Mouse (Mus musculus): Measurements from ENCODE around the gene Ift43. TPM values are rescaled to one million over a fixed set of nuclear protein-coding genes. Genes with fewer than 3 reads are reported as not detected.
A peak's percentile ranks its signal among the peaks of the same experiment; 100 is the strongest.

The Ift43 gene
- polyA plus RNA-seq, 1 experiment from 2014 or later = 116 TPM

DNA sequence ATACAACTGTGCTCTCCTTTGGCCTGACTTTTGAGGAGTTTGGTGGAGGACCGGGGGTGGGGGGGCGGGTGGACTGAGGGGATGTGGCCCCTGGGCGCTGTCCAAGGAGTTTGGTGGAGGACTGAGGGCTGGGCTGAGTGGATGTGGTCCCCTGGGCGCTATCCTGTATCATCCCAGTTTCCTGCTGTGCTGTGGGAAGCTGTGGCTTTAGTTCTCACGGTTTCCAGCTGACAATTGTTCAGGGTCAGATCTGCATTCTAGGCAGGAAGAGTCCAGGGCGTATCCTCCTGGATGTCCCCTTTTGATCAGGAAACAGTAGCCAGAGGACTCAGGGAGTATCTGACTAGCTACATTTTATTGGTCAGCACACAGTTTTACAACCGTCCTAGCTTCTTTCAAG lies 5.7 kb downstream of the Ift43 start:
- Histone ChIP-seq H3K4me3 (ENCODE audit: low read length) (no peak overlapping the region), H3K27me3 (ENCODE audit: control insufficient read depth, insufficient read depth, low read length) (no peaks in the 10 kb centered on the region), H3K4me2 (ENCODE audit: low read depth, low read length) (no peak overlapping the region), H3K27ac (ENCODE audit: low read length) (peak overlapping the region; percentile 74), H3K36me3 (ENCODE audit: control insufficient read depth, insufficient read depth) (peaks cover 7% of the 10 kb centered on the region), H3K4me1 (ENCODE audit: control insufficient read depth, insufficient read depth, low read length) (peaks cover 32% of the 10 kb centered on the region), H3K9me3 (replicated peaks; ENCODE audit: control insufficient read depth, low read length) (no peaks in the 10 kb centered on the region), H3K9ac (ENCODE audit: low read length) (no peak overlapping the region)
- ATAC-seq (replicated peaks; ENCODE audit: extremely low read depth, insufficient read depth, low FRiP score) = peak; percentile 26; the same call in 1 of the 2 replicates
- 69% methylated on average over 7 of the region's 7 CpGs for WGBS

DNA sequence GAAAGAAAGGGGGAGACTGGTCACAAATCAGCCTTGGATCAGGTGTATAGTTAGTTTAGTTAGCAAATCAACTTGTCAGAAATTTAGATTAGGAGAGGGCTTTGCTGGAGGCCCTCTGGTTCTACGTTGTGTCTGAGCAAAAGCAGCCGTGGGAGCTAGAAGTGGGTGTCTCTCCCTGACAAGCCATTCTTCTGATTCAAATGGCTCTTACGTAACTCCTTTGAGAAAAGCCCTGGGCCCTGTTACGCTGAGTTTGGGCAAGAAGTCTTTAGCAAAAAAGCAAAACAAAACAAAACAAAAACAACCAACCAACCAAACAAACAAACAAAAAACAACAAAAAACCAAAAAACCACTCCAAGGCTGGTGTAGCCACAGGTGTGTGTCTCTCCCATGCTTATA lies 8.4 kb downstream of the Ift43 start:
- Histone ChIP-seq H3K9ac (ENCODE audit: low read length) (peak overlapping the region; percentile 66; the same call in 1 of the 2 replicates), H3K27ac (ENCODE audit: low read length) (peak overlapping the region; percentile 86), H3K4me1 (ENCODE audit: control insufficient read depth, insufficient read depth, low read length) (peaks cover 28% of the 10 kb centered on the region), H3K4me2 (ENCODE audit: low read depth, low read length) (no peak overlapping the region), H3K36me3 (ENCODE audit: control insufficient read depth, insufficient read depth) (peaks cover 7% of the 10 kb centered on the region), H3K9me3 (replicated peaks; ENCODE audit: control insufficient read depth, low read length) (no peaks in the 10 kb centered on the region), H3K27me3 (ENCODE audit: control insufficient read depth, insufficient read depth, low read length) (no peaks in the 10 kb centered on the region), H3K4me3 (ENCODE audit: low read length) (no peak overlapping the region)
- WGBS = 57% methylated on average over 4 of the region's 4 CpGs
- ATAC-seq (replicated peaks; ENCODE audit: extremely low read depth, insufficient read depth, low FRiP score) = no peak

GRCm38 (mm10) chr12:86091601-86092132 lies 9.3 kb downstream of the Ift43 start:
- peaks cover 19% of the 10 kb centered on the region for H3K4me1 ChIP-seq (ENCODE audit: control insufficient read depth, insufficient read depth, low read length)
- H3K4me3 ChIP-seq (ENCODE audit: low read length) = peak overlapping the region; percentile 19; the same call in 1 of the 2 replicates
- peak overlapping the region; percentile 86 for H3K27ac ChIP-seq (ENCODE audit: low read length)
- H3K27me3 ChIP-seq (ENCODE audit: control insufficient read depth, insufficient read depth, low read length) = no peaks in the 10 kb centered on the region
- 36% methylated on average over 18 of the region's 18 CpGs for WGBS
- peak overlapping the region; percentile 6; the same call in 1 of the 2 replicates for H3K9ac ChIP-seq (ENCODE audit: low read length)
- ATAC-seq (replicated peaks; ENCODE audit: extremely low read depth, insufficient read depth, low FRiP score) = peak; percentile 43; the same call in 1 of the 2 replicates
- no peaks in the 10 kb centered on the region for H3K9me3 ChIP-seq (replicated peaks; ENCODE audit: control insufficient read depth, low read length)
- peak overlapping the region; percentile 51 for H3K4me2 ChIP-seq (ENCODE audit: low read depth, low read length)
- peaks cover 7% of the 10 kb centered on the region for H3K36me3 ChIP-seq (ENCODE audit: control insufficient read depth, insufficient read depth)

GRCm38 (mm10) chr12:86094075-86094474 lies 11.7 kb downstream of the Ift43 start:
- WGBS = 86% methylated on average over 4 of the region's 4 CpGs
- no peak overlapping the region for H3K9ac ChIP-seq (ENCODE audit: low read length)
- H3K36me3 ChIP-seq (ENCODE audit: control insufficient read depth, insufficient read depth) = peaks cover 3% of the 10 kb centered on the region
- H3K9me3 ChIP-seq (replicated peaks; ENCODE audit: control insufficient read depth, low read length) = no peaks in the 10 kb centered on the region
- H3K27ac ChIP-seq (ENCODE audit: low read length) = no peak overlapping the region
- H3K27me3 ChIP-seq (ENCODE audit: control insufficient read depth, insufficient read depth, low read length) = no peaks in the 10 kb centered on the region
- H3K4me1 ChIP-seq (ENCODE audit: control insufficient read depth, insufficient read depth, low read length) = peaks cover 24% of the 10 kb centered on the region
- ATAC-seq (replicated peaks; ENCODE audit: extremely low read depth, insufficient read depth, low FRiP score) = no peak
- no peak overlapping the region for H3K4me3 ChIP-seq (ENCODE audit: low read length)
- no peak overlapping the region for H3K4me2 ChIP-seq (ENCODE audit: low read depth, low read length)

GRCm38 (mm10) chr12:86095806-86096205 lies 13.5 kb downstream of the Ift43 start:
- no peaks in the 10 kb centered on the region for H3K36me3 ChIP-seq (ENCODE audit: control insufficient read depth, insufficient read depth)
- no peaks in the 10 kb centered on the region for H3K9me3 ChIP-seq (replicated peaks; ENCODE audit: control insufficient read depth, low read length)
- H3K9ac ChIP-seq (ENCODE audit: low read length) = no peak overlapping the region
- 83% methylated on average over 4 of the region's 4 CpGs for WGBS
- H3K27ac ChIP-seq (ENCODE audit: low read length) = no peak overlapping the region
- no peak for ATAC-seq (replicated peaks; ENCODE audit: extremely low read depth, insufficient read depth, low FRiP score)
- H3K27me3 ChIP-seq (ENCODE audit: control insufficient read depth, insufficient read depth, low read length) = no peaks in the 10 kb centered on the region
- no peak overlapping the region for H3K4me2 ChIP-seq (ENCODE audit: low read depth, low read length)
- peaks cover 29% of the 10 kb centered on the region for H3K4me1 ChIP-seq (ENCODE audit: control insufficient read depth, insufficient read depth, low read length)
- H3K4me3 ChIP-seq (ENCODE audit: low read length) = no peak overlapping the region

- Histone ChIP-seq H3K9ac (ENCODE audit: low read length) (0 out of 2 replicates have a peak overlapping the region, but pooled peaks have one; percentile 17), H3K4me1 (ENCODE audit: control insufficient read depth, insufficient read depth, low read length) (peaks cover 33% of the 10 kb centered on the region), H3K27me3 (ENCODE audit: control insufficient read depth, insufficient read depth, low read length) (no peaks in the 10 kb centered on the region), H3K36me3 (ENCODE audit: control insufficient read depth, insufficient read depth) (no peaks in the 10 kb centered on the region), H3K4me3 (ENCODE audit: low read length) (no peak overlapping the region), H3K4me2 (ENCODE audit: low read depth, low read length) (peak overlapping the region; percentile 11; the same call in 1 of the 2 replicates), H3K9me3 (replicated peaks; ENCODE audit: control insufficient read depth, low read length) (no peaks in the 10 kb centered on the region), H3K27ac (ENCODE audit: low read length) (peak overlapping the region; percentile 80)
- 53% methylated on average over 11 of the region's 11 CpGs for WGBS
- ATAC-seq (replicated peaks; ENCODE audit: extremely low read depth, insufficient read depth, low FRiP score) = no peak
Measured at GRCm38 (mm10) chr12:86097781-86098180, 15.4 kb downstream of the Ift43 start.

DNA sequence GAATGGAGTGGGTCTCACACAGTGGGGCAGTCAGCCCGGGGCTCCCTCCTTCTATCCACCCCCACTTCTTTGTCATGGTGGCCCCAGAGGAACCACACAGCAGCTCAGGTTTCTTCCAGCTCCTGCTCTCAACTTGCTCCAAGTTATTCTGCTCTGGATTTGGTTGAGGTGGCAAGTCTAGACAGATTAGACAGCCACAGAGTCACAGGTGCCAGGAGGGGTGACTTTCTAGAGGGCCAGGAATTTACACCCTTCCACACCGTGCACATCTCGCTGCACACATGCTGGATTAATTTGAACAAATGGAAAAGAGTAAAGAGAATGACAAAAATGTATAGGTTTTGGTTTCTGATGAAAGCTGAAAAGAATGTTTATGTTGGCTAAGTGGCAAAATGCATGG lies 18.4 kb downstream of the Ift43 start:
- 63% methylated on average over 3 of the region's 3 CpGs for WGBS
- Histone ChIP-seq H3K4me1 (ENCODE audit: control insufficient read depth, insufficient read depth, low read length) (peaks cover 54% of the 10 kb centered on the region), H3K27ac (ENCODE audit: low read length) (peak overlapping the region; percentile 40), H3K36me3 (ENCODE audit: control insufficient read depth, insufficient read depth) (no peaks in the 10 kb centered on the region), H3K9ac (ENCODE audit: low read length) (no peak overlapping the region), H3K4me2 (ENCODE audit: low read depth, low read length) (no peak overlapping the region), H3K9me3 (replicated peaks; ENCODE audit: control insufficient read depth, low read length) (no peaks in the 10 kb centered on the region), H3K27me3 (ENCODE audit: control insufficient read depth, insufficient read depth, low read length) (no peaks in the 10 kb centered on the region), H3K4me3 (ENCODE audit: low read length) (no peak overlapping the region)
- ATAC-seq (replicated peaks; ENCODE audit: extremely low read depth, insufficient read depth, low FRiP score) = no peak

- H3K4me3 ChIP-seq (ENCODE audit: low read length) = no peak overlapping the region
- no peak for ATAC-seq (replicated peaks; ENCODE audit: extremely low read depth, insufficient read depth, low FRiP score)
- H3K27me3 ChIP-seq (ENCODE audit: control insufficient read depth, insufficient read depth, low read length) = no peaks in the 10 kb centered on the region
- WGBS = 74% methylated on average over 8 of the region's 8 CpGs
- H3K9ac ChIP-seq (ENCODE audit: low read length) = peak overlapping the region; percentile 22; the same call in 1 of the 2 replicates
- no peaks in the 10 kb centered on the region for H3K36me3 ChIP-seq (ENCODE audit: control insufficient read depth, insufficient read depth)
- no peak overlapping the region for H3K4me2 ChIP-seq (ENCODE audit: low read depth, low read length)
- H3K4me1 ChIP-seq (ENCODE audit: control insufficient read depth, insufficient read depth, low read length) = peaks cover 47% of the 10 kb centered on the region
- peak overlapping the region; percentile 93 for H3K27ac ChIP-seq (ENCODE audit: low read length)
- H3K9me3 ChIP-seq (replicated peaks; ENCODE audit: control insufficient read depth, low read length) = no peaks in the 10 kb centered on the region
Measured at GRCm38 (mm10) chr12:86102686-86103085, 20.3 kb downstream of the Ift43 start.

- no peak overlapping the region for H3K4me3 ChIP-seq (ENCODE audit: low read length)
- no peaks in the 10 kb centered on the region for H3K27me3 ChIP-seq (ENCODE audit: control insufficient read depth, insufficient read depth, low read length)
- WGBS = 51% methylated on average over 11 of the region's 11 CpGs
- H3K4me1 ChIP-seq (ENCODE audit: control insufficient read depth, insufficient read depth, low read length) = peaks cover 42% of the 10 kb centered on the region
- no peaks in the 10 kb centered on the region for H3K36me3 ChIP-seq (ENCODE audit: control insufficient read depth, insufficient read depth)
- no peak for ATAC-seq (replicated peaks; ENCODE audit: extremely low read depth, insufficient read depth, low FRiP score)
- peak overlapping the region; percentile 93 for H3K27ac ChIP-seq (ENCODE audit: low read length)
- H3K9ac ChIP-seq (ENCODE audit: low read length) = peak overlapping the region; percentile 54
- no peaks in the 10 kb centered on the region for H3K9me3 ChIP-seq (replicated peaks; ENCODE audit: control insufficient read depth, low read length)
- H3K4me2 ChIP-seq (ENCODE audit: low read depth, low read length) = peak overlapping the region; percentile 15; the same call in 1 of the 2 replicates
Measured at GRCm38 (mm10) chr12:86103391-86103790, 21.1 kb downstream of the Ift43 start.

Data from heart, embryonic 16.5 days (tissue).